Comparison of ENCODE assay signal across 22 mouse cellular contexts in genomic region chr1:165605108-165605507, GRCm38 (mm10). TPM values are rescaled to one million over a fixed set of nuclear protein-coding genes. Genes with fewer than 3 reads are reported as not detected.
DNase-seq lines count a peak whose midpoint lies in the region; ATAC-seq and TF ChIP-seq lines count a peak whose summit lies in the region.
"Had no signal": no experiment of that assay in that cellular context is flagged by ENCODE, and none has a peak within 500 bp of the region (broad histone marks: within the 10 kb centered on the region; RNA-seq: fewer than 3 reads in every experiment).

No protein-coding gene starts in this region.

- no peak overlapping the region for H3K4me2 ChIP-seq in forebrain, embryonic 15.5 days (replicated peaks)
- H3K4me2 ChIP-seq in forebrain, postnatal 0 days (ENCODE audit: low read depth): no peak overlapping the region
- no peak overlapping the region for H3K4me2 ChIP-seq in lung, postnatal 0 days (replicated peaks; ENCODE audit: low read depth, low read length)
- H3K4me2 ChIP-seq: embryonic facial prominence, embryonic 12.5 days; forebrain, embryonic 13.5 days had no signal

- H3K9ac ChIP-seq in forebrain, embryonic 15.5 days (replicated peaks): no peak overlapping the region
- H3K9ac ChIP-seq in forebrain, postnatal 0 days: no peak overlapping the region
- H3K9ac ChIP-seq in lung, postnatal 0 days (replicated peaks; ENCODE audit: low read depth): no peak overlapping the region
- H3K9ac ChIP-seq: embryonic facial prominence, embryonic 12.5 days; forebrain, embryonic 13.5 days had no signal

- H3K9me3 ChIP-seq in forebrain, embryonic 15.5 days: no peaks in the 10 kb centered on the region
- H3K9me3 ChIP-seq in forebrain, postnatal 0 days (ENCODE audit: low read length): no peaks in the 10 kb centered on the region
- H3K9me3 ChIP-seq in lung, postnatal 0 days (ENCODE audit: low read length): no peaks in the 10 kb centered on the region
- H3K9me3 ChIP-seq: embryonic facial prominence, embryonic 10.5 days; embryonic facial prominence, embryonic 12.5 days; forebrain, embryonic 13.5 days; G1E had no signal

- H3K36me3 ChIP-seq in forebrain, embryonic 15.5 days: peaks cover 40% of the 10 kb centered on the region
- peaks cover 38% of the 10 kb centered on the region for H3K36me3 ChIP-seq in forebrain, postnatal 0 days (ENCODE audit: insufficient read depth)
- H3K36me3 ChIP-seq in lung, postnatal 0 days (ENCODE audit: insufficient read depth, low read length): peaks cover 8% of the 10 kb centered on the region; the same call in 1 of the 2 replicates

- TF ChIP-seq CTCF in forebrain, postnatal 0 days (IDR thresholded peaks at IDR 0.05; ENCODE audit: low read depth): no peak
- no peak for TF ChIP-seq CTCF in lung, postnatal 0 days (IDR thresholded peaks at IDR 0.05)

- no peaks in the 10 kb centered on the region for H3K27me3 ChIP-seq in forebrain, embryonic 15.5 days
- H3K27me3 ChIP-seq in forebrain, postnatal 0 days (ENCODE audit: insufficient read depth, low read length): no peaks in the 10 kb centered on the region
- H3K27me3 ChIP-seq in lung, postnatal 0 days (replicated peaks; ENCODE audit: insufficient read depth, low read length): no peaks in the 10 kb centered on the region
- H3K27me3 ChIP-seq: CH12.LX; embryonic facial prominence, embryonic 12.5 days; forebrain, embryonic 13.5 days; Patski had no signal

- H3K4me1 ChIP-seq in forebrain, embryonic 15.5 days: peaks cover 8% of the 10 kb centered on the region
- H3K4me1 ChIP-seq in forebrain, postnatal 0 days (ENCODE audit: insufficient read depth): no peaks in the 10 kb centered on the region
- H3K4me1 ChIP-seq in lung, postnatal 0 days (ENCODE audit: insufficient read depth, low read depth, low read length): no peaks in the 10 kb centered on the region; the same call in 1 of the 2 replicates

- peak overlapping the region; percentile 42 for H3K27ac ChIP-seq in forebrain, embryonic 15.5 days (replicated peaks)
- H3K27ac ChIP-seq in forebrain, postnatal 0 days (ENCODE audit: low read depth, low read length): no peak overlapping the region
- H3K27ac ChIP-seq in lung, postnatal 0 days (ENCODE audit: low read length): no peak overlapping the region
- H3K27ac ChIP-seq: embryonic facial prominence, embryonic 10.5 days; embryonic facial prominence, embryonic 12.5 days; forebrain, embryonic 13.5 days had no signal

- ATAC-seq in forebrain, embryonic 15.5 days (replicated peaks): no peak
- no peak for ATAC-seq in forebrain, postnatal 0 days
- no peak for ATAC-seq in lung, postnatal 0 days
- ATAC-seq: activated CD4-positive, CD25-positive, alpha-beta regulatory T cell, adult 4 months; CD4-positive, CD25-positive, alpha-beta regulatory T cell, adult 4 months; forebrain, embryonic 13.5 days; forebrain, embryonic 16.5 days; Patski had no signal

- WGBS in forebrain, embryonic 15.5 days: 79% methylated on average over 3 of the region's 3 CpGs
- WGBS in forebrain, postnatal 0 days: 78% methylated on average over 3 of the region's 3 CpGs
- 75% methylated on average over 3 of the region's 3 CpGs for WGBS in lung, postnatal 0 days

- no peak for TF ChIP-seq EP300 in lung, postnatal 0 days (IDR thresholded peaks at IDR 0.05)

- no peak overlapping the region for H3K4me3 ChIP-seq in forebrain, embryonic 15.5 days
- no peak overlapping the region for H3K4me3 ChIP-seq in forebrain, postnatal 0 days (ENCODE audit: low read depth, low read length)
- H3K4me3 ChIP-seq in lung, postnatal 0 days (ENCODE audit: low read depth, low read length): no peak overlapping the region
- H3K4me3 ChIP-seq: embryonic facial prominence, embryonic 10.5 days; embryonic facial prominence, embryonic 12.5 days; forebrain, embryonic 13.5 days had no signal

- DNase-seq in forebrain, postnatal 0 days: no peak
- DNase-seq in lung, postnatal 10 days: peak; percentile 27
- DNase-seq in lung, postnatal 0 days (ENCODE audit: low spot score): no peak
- DNase-seq in lung, postnatal 36 days: peak; percentile 51
- DNase-seq in lung, postnatal 25 days (ENCODE audit: low spot score): no peak
- DNase-seq: adrenal gland, adult 8-10 months; adrenal gland, postnatal 14 days; adrenal gland, postnatal 36 days; B cell, adult 2 months; cerebellum, adult 11-12 months; cerebellum, adult 9-10 months; cerebellum, postnatal 25 days had no signal

RNA-seq across cellular contexts. Expression of gene Mpzl1, which starts 29.2 kb away (rescaled TPM):
- polyA plus RNA-seq in forebrain, embryonic 15.5 days (2015; fragmentation: Nextera tagmentation; extraction: Ambion mirVana): 144 and 146 TPM in 2 replicates
- 23.9 and 25.2 TPM in 2 replicates for total RNA-seq in forebrain, postnatal 0 days (2014; rRNA removed)
- polyA plus RNA-seq in forebrain, postnatal 0 days (2015; fragmentation: Nextera tagmentation; extraction: Ambion mirVana): 117 and 127 TPM in 2 replicates
- polyA plus RNA-seq in lung, postnatal 0 days (2015; fragmentation: Nextera tagmentation; extraction: Ambion mirVana): 136 and 149 TPM in 2 replicates

Comparison
In these comparisons a context has a peak if more than half of its experiments do, and no peak if none do; other contexts are left out.
1. DNase-seq: peak in lung, postnatal 10 days (single experiment) and lung, postnatal 36 days (single experiment); none in forebrain, postnatal 0 days (single experiment), lung, postnatal 0 days (single experiment) and lung, postnatal 25 days (single experiment).